Mouse (Mus musculus) heart, postnatal 10 days (tissue): Measurements from ENCODE around the gene Dok3. TPM values are rescaled to one million over a fixed set of nuclear protein-coding genes. Genes with fewer than 3 reads are reported as not detected.

ENCODE experiments used
- DNase-seq, 2 experiments: peaks; one replicate each; pipeline ENCODE4 v3.0.0; 2021
- intact Hi-C: fragments of 180-260 bp; cut with DNase I; formaldehyde crosslinking; loops from one replicate; pipeline ENCODE4 v1.15.1; 2025
- total RNA-seq, 2 experiments: library from RNA; stranded (reverse); gene quantifications; 2 replicates each; pipeline ENCODE4 v1.2.3; 2021

Gene Dok3
- total RNA-seq, 2 experiments from 2014 or later: 1.7 to 1.8 TPM

DNA sequence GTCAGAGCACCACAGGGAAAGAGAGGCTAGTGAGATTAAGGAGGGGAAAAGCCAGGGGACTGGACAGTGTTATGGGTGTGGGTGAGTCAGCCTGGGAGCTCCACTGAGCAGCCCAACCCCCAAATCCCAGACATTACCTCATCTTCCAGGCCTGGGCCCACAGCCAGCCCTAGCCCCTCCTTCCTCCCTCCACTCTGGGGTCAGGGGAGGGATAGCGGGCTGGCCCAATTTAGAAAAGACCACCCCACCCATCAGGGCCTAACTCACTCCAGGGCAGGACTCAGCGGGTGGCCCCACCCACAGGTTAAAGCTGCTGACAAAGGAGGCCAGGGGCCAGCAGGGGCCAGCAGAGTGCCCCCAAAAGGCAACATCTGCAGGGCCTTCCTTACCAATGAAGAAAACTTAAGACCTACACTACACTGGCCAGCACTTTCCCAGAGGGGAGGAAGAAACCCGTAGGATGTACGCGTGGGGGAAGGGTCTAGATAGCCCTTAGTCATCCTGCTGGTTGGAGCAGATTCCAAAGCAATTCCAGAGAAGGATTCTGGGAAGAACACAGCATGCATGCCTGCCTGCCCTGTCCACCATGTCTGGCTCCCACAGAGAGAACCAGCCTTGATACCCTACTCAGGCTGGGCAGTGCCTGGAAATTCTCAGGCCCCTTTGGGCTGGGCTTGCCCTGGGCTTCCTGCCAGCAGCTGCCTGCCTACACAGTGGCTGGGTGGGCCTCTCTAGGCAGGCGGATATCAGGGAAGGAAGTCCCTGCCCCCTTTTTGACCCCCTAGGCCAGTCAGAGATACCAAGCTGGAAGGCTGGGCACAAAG, 18.2 kb downstream of the Dok3 start:
- intact Hi-C loops: no loop called here
- peak; percentile 93 to 94 for DNase-seq

DNA sequence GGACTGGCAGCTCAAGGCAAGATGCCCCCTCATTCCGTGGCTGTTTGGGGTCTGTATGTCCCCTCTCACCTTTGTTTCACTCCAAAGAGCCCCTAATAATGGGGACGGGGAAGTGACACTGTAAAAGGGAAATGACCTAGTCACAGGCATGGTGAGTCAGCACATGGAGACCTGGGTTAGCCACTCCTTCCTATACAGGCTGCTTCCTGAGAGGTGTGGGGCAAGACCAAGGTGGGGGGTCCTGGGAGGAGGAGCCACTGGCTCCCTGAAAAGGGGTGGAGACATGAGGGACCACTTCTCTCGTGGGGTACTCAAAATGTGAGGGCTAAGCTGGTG, 18.8 kb downstream of the Dok3 start:
- DNase-seq: no peak
- intact Hi-C loops: no loop called here

DNA sequence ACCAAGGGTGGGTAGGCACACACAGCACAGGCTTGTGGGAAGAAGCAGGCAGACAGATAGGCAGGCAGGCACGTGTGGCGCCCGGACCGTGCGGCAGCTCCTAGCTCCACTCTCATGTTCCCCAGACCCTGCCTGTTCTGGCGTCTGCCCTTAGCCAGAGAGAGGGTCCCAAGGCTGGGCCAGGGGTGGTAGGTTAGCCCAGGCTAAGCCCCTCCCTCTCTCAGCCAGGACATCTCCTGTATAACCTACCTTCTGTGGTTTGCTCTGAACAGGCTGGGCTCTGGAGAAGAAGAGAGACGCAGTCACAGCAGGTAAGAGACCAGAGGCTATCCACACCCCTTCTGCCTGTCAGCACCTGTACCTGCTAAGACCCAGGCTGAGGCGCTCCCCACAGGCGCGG, 20.6 kb downstream of the Dok3 start:
- intact Hi-C loops: no loop called here
- DNase-seq: no peak

- DNase-seq: no peak
- intact Hi-C loops: no loop called here
Observed at GRCm38 (mm10) chr13:55507877-55508276, 21.2 kb downstream of the Dok3 start.

- intact Hi-C loops: no loop called here
- no peak for DNase-seq
Observed at GRCm38 (mm10) chr13:55506697-55507096, 22.4 kb downstream of the Dok3 start.

- DNase-seq: no peak
- intact Hi-C loops: loop anchor here (2.0 kb wide), 1 partner anchor 17 kb away; the partner anchor contains the start of gene Dbn1
Observed at GRCm38 (mm10) chr13:55505810-55506209, 23.3 kb downstream of the Dok3 start.

GRCm38 (mm10) chr13:55504390-55504789, 24.7 kb downstream of the Dok3 start:
- intact Hi-C loops: loop anchor here (2.0 kb wide), 1 partner anchor 16 kb away; the partner anchor contains the start of gene Dbn1
- DNase-seq: no peak

GRCm38 (mm10) chr13:55502405-55502804, 26.7 kb downstream of the Dok3 start:
- no peak for DNase-seq
- intact Hi-C loops: no loop called here

- no peak for DNase-seq
- intact Hi-C loops: no loop called here
Observed at GRCm38 (mm10) chr13:55500575-55500974, 28.5 kb downstream of the Dok3 start.

DNA sequence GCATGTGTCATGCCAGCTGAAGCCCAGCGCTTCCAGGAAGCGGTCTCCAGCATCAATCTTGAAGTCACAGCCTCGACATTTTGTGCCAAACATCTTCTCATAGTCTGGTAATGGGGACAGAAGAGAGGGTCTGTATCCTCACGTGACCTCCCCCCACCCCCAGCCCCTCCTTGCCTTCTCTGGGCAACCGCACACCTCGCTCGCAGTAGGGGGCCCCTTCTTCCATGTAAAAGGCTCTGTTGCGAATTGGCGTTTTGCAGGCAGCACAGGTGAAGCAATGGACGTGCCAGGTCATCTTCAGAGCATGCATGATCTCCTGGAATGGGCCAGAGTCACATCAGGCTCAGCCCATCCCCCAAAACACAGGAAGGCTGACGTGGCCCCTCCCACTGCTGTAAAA, 30.2 kb downstream of the Dok3 start:
- intact Hi-C loops: no loop called here
- DNase-seq: no peak

DNA sequence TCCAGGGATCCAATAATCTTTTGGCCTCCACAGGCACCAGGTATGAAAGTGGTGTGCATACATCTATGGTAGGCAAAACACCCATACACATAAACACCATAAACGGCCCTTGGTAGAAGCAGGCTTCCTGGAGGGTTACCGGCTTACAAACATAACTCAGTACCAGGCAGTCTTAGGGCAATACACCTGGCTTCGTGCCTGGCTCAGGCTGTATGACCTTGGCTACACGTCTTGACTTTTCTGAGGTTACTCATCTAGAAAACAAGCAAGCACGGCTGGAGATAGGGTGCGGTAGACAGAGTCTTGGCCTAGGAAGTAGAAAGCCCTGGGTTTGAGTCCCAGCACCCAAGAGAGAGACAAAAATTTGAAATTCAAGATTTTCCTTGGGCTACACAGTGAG, 32.4 kb downstream of the Dok3 start:
- intact Hi-C loops: no loop called here
- no peak for DNase-seq

DNA sequence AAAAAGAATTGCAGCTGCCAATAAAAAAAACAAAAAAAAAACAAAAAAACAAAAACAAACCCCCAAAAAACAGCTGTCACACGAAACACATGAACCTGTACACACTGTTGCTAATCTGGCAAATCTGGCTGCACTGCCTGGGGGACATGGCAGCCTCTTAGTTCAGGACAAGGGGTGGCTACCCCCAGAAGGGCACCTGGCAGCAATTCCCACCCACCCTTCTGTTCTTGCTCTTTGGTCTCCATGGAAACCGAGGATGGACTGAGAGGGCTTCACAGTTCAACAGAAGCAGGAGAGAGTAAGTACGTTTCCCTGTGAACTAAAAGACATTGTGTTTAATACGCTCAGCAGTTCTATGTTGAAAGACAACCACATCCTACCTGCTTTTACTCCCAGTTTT, 33.4 kb downstream of the Dok3 start:
- DNase-seq: no peak
- intact Hi-C loops: no loop called here

GRCm38 (mm10) chr13:55494883-55495621, 34.0 kb downstream of the Dok3 start:
- DNase-seq: peak; percentile 85 to 86
- intact Hi-C loops: no loop called here

DNA sequence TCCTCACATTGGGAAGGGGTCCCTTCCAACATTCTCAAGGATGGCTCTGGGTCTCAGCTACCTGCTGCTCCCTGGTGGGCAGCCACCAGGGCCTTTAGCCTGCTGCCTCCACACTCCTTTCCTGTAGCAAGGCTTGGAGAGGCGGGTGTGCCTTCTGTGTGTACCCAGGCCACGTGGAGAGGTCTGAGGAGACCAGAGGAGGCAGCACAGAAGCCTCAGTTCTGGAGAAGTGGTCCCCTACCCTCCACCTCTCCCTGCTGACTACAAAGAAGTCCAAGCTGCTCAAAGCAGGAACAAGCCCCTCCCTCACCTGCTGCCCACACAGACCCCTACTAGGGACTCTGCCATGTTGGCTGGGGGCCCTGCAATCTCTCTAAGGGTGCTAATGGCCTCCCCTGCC, 34.8 kb downstream of the Dok3 start:
- intact Hi-C loops: no loop called here
- no peak for DNase-seq

DNA sequence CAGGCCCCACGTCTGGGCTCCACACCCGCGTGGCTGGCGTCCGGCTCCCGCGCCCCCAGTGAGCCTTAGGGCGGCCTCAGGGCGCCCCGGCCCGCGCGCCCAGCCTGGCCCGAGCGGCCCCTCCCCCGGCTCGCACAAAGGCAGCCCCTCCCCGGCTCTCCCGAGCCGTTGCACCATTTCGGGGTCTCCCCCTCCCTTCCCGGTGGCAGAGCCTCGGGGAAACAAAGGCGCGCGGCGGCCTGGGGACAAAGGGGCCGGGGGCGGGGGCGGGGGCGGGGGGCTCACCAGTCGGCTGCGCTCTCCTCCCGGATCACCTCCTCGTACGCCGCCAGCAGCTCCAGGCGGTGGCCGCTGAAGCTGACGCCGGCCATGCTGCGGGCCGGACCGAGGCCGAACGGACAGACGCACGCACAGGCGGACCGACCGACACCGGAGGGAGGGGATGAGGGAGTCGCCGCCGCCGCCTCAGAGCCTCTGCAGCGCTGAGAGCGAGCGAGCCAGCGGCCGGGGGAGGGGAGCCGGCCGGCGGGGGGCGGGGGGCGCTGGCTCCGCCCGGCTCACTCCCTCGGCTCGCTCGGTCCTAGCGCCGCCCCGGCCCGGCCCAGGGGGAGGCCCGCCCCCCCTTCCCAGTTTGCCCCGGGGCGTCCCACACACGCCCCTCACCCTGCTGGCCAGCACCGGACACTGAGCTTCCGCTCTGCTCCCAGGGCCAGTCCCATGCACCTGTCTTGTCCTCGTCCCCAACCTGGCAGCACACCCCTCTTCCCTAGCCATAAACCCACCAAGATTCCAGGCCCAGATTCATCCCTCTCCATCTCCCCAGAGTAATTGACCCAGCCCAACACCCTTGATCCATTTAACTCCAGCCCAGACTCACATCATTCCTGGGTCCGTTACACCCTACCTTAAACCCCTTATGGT, 41.3 kb downstream of the Dok3 start, which contains the start of gene Dbn1:
TSS of gene Dbn1 (minus strand) at position 534 of the 921 bp plus-strand sequence.
- DNase-seq: peak; percentile 58
- intact Hi-C loops: loop anchor here (2.0 kb wide), 1 partner anchor 17 kb away; no protein-coding TSS in a partner anchor

GRCm38 (mm10) chr13:55486916-55487577, 42.0 kb downstream of the Dok3 start:
- intact Hi-C loops: no loop called here
- DNase-seq: peak; percentile 49 to 56

- peak; percentile 45 to 59 for DNase-seq
- intact Hi-C loops: no loop called here
Observed at GRCm38 (mm10) chr13:55486029-55486794, 42.9 kb downstream of the Dok3 start.

DNA sequence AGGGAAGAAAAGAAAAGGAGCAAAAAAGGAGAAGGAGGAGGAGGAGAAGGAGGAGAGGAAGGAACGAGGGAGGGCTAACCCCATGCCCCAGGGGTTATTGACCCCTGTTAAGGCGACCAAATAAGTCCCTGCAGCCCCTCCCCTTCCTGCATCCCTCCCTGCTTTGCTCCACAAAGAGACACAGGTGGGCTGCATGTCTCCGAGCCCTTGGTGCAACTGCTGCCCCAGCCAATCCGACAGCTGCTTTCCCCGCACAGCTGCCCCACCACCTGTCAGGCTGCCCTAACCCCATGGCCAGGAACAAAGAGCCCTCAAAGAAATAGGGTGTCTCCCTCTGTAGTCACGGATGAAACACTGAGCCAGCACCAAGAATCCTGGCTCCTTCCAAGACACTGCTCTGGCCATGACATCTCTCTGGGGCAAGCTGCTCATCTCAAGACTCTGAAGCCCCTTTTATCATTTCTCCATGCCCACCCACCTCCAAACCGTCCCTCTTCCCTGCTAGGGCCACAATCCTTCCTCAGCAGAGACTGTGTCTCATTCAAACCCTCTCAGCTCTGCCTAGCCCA, 44.5 kb downstream of the Dok3 start:
- DNase-seq: no peak
- intact Hi-C loops: no loop called here

- intact Hi-C loops: no loop called here
- no peak for DNase-seq
Observed at GRCm38 (mm10) chr13:55483593-55483992, 45.5 kb downstream of the Dok3 start.
